12 mouse cellular contexts compared by ENCODE assay signal in genomic region chr1:78204341-78204740, GRCm38 (mm10). TPM values are rescaled to one million over a fixed set of nuclear protein-coding genes. Genes with fewer than 3 reads are reported as not detected.
DNase-seq lines count a peak whose midpoint lies in the region; ATAC-seq and TF ChIP-seq lines count a peak whose summit lies in the region.
"Had no signal": no experiment of that assay in that cellular context is flagged by ENCODE, and none has a peak within 500 bp of the region (broad histone marks: within the 10 kb centered on the region; RNA-seq: fewer than 3 reads in every experiment).

No protein-coding gene starts in this region.

- peaks cover 14% of the 10 kb centered on the region for H3K9me3 ChIP-seq in megakaryocyte, embryonic 14.5 days
- no peaks in the 10 kb centered on the region for H3K9me3 ChIP-seq in midbrain, embryonic 11.5 days (ENCODE audit: control insufficient read depth, low read length)
- H3K9me3 ChIP-seq in stomach, postnatal 0 days (ENCODE audit: control insufficient read depth, low read length): no peaks in the 10 kb centered on the region

- TF ChIP-seq CTCF in gastrocnemius, adult 2 months (IDR thresholded peaks at IDR 0.05): no peak
- TF ChIP-seq CTCF in stomach, postnatal 0 days (IDR thresholded peaks at IDR 0.05; ENCODE audit: low read depth): no peak

- H3K9ac ChIP-seq in midbrain, embryonic 11.5 days (ENCODE audit: low read length): no peak overlapping the region
- no peak overlapping the region for H3K9ac ChIP-seq in stomach, postnatal 0 days (ENCODE audit: low read length)

- peak overlapping the region; percentile 75 for H3K4me3 ChIP-seq in gastrocnemius, adult 2 months
- peak overlapping the region; percentile 91 for H3K4me3 ChIP-seq in megakaryocyte, embryonic 14.5 days (replicated peaks)
- H3K4me3 ChIP-seq in midbrain, embryonic 11.5 days (ENCODE audit: low read depth, low read length): peak overlapping the region; percentile 35; the same call in 1 of the 2 replicates
- H3K4me3 ChIP-seq in stomach, postnatal 0 days (ENCODE audit: low read depth, low read length): peak overlapping the region; percentile 46

- 31% methylated on average over 4 of the region's 4 CpGs for WGBS in midbrain, embryonic 11.5 days
- 14% methylated on average over 4 of the region's 4 CpGs for WGBS in stomach, postnatal 0 days

- intact Hi-C loops in gastrocnemius, adult 2 months (cut with DNase I): no loop called here
- intact Hi-C loops in gastrocnemius, postnatal 14 days (cut with DNase I; ENCODE audit: low total_unique reads): no loop called here

- no peak for DNase-seq in gastrocnemius, adult 2 months
- no peak for DNase-seq in gastrocnemius, postnatal 14 days
- peak; percentile 93 for DNase-seq in midbrain, embryonic 11.5 days (ENCODE audit: low spot score, missing footprints)
- no peak for DNase-seq in stomach, postnatal 0 days (ENCODE audit: low spot score)
- no peak for DNase-seq in gastrocnemius, postnatal 4 days (ENCODE audit: low spot score in 2 of 2)
- no peak for DNase-seq in spleen, adult 18-20 months
- DNase-seq: cerebellum, adult 9-10 months; lung, postnatal 14 days had no signal

- peaks cover 31% of the 10 kb centered on the region for H3K4me1 ChIP-seq in megakaryocyte, embryonic 14.5 days
- peaks cover 11% of the 10 kb centered on the region for H3K4me1 ChIP-seq in midbrain, embryonic 11.5 days (ENCODE audit: control insufficient read depth, insufficient read depth, low read length)
- H3K4me1 ChIP-seq in stomach, postnatal 0 days (replicated peaks; ENCODE audit: control insufficient read depth, insufficient read depth): no peaks in the 10 kb centered on the region; the same call in 1 of the 2 replicates

- no peak for ATAC-seq in megakaryocyte, adult 5-6 weeks (ENCODE audit: poor library complexity, severe bottlenecking)
- no peak for ATAC-seq in midbrain, embryonic 11.5 days (ENCODE audit: low FRiP score)
- no peak for ATAC-seq in stomach, postnatal 0 days (ENCODE audit: low FRiP score, low TSS enrichment)

- peak overlapping the region; percentile 62; the same call in 1 of the 2 replicates for H3K4me2 ChIP-seq in midbrain, embryonic 11.5 days
- peak overlapping the region; percentile 60; the same call in 1 of the 2 replicates for H3K4me2 ChIP-seq in stomach, postnatal 0 days (replicated peaks; ENCODE audit: low read depth)

- peaks cover 96% of the 10 kb centered on the region for H3K27me3 ChIP-seq in megakaryocyte, embryonic 14.5 days (replicated peaks)
- peaks cover 87% of the 10 kb centered on the region for H3K27me3 ChIP-seq in midbrain, embryonic 11.5 days (ENCODE audit: control insufficient read depth, insufficient read depth, low read length)
- peaks cover 40% of the 10 kb centered on the region for H3K27me3 ChIP-seq in stomach, postnatal 0 days (ENCODE audit: control insufficient read depth, insufficient read depth, low read length)

- TF ChIP-seq EP300 in stomach, postnatal 0 days (optimal IDR thresholded peaks at IDR 0.05): no peak

- no peaks in the 10 kb centered on the region for H3K36me3 ChIP-seq in megakaryocyte, embryonic 14.5 days (replicated peaks; ENCODE audit: low read length)
- H3K36me3 ChIP-seq in midbrain, embryonic 11.5 days (ENCODE audit: control insufficient read depth, insufficient read depth, low read length): no peaks in the 10 kb centered on the region
- H3K36me3 ChIP-seq in stomach, postnatal 0 days (ENCODE audit: control insufficient read depth, insufficient read depth, low read length): no peaks in the 10 kb centered on the region

- H3K27ac ChIP-seq in gastrocnemius, adult 2 months: no peak overlapping the region
- H3K27ac ChIP-seq in midbrain, embryonic 11.5 days (ENCODE audit: low read depth, low read length): no peak overlapping the region
- no peak overlapping the region for H3K27ac ChIP-seq in stomach, postnatal 0 days (replicated peaks)

RNA-seq across cellular contexts. Expression of gene Pax3, which starts 7.4 kb away (rescaled TPM):
- not detected for total RNA-seq in gastrocnemius, adult 2 months (2021)
- not detected for total RNA-seq in gastrocnemius, postnatal 14 days (2021)
- polyA plus RNA-seq in megakaryocyte, embryonic 14.5 days (2012; ENCODE audit: insufficient read depth, low replicate concordance): not detected in 2 replicates
- total RNA-seq in megakaryocyte, adult 5-6 weeks (2015): not detected in 2 replicates
- total RNA-seq in megakaryocyte, adult 5-6 weeks (2017): not detected in 2 replicates
- polyA plus RNA-seq in midbrain, embryonic 11.5 days (2014; fragmentation: Nextera tagmentation; extraction: Ambion mirVana): 38.1 and 41.5 TPM in 2 replicates
- polyA plus RNA-seq in stomach, postnatal 0 days (2015; fragmentation: Nextera tagmentation; extraction: Ambion mirVana): not detected in 2 replicates
- under 1 TPM in 1 of 2 experiments, not detected in 1; 0.13 TPM for total RNA-seq in gastrocnemius, postnatal 4 days (2021)
- total RNA-seq: adrenal gland, postnatal 36 days; left cerebral cortex, adult 18-20 months had no signal

Comparison
In these comparisons a context has a peak if more than half of its experiments do, and no peak if none do; other contexts are left out.
1. H3K4me3 ChIP-seq: peak in every context shown above with its lines; median percentile 91 in megakaryocyte, embryonic 14.5 days; 75 in gastrocnemius, adult 2 months; 46 in stomach, postnatal 0 days; 35 in midbrain, embryonic 11.5 days.